Mouse (Mus musculus): ENCODE measurements around the gene Bphl. TPM values are rescaled to one million over a fixed set of nuclear protein-coding genes. Genes with fewer than 3 reads are reported as not detected.

Gene Bphl
- polyA plus RNA-seq (2017; shearing (Covaris generic)) = 12.4 TPM

GRCm38 (mm10) chr13:34037172-34038055 lies at the start of gene Bphl:
Bphl (plus strand) TSS chr13:34037597.

GRCm38 (mm10) chr13:34002058-34003006 lies 35.1 kb upstream of the Bphl start, which contains the start of the genes Ripk1 and Serpinb6a:
Ripk1 (plus strand) TSS chr13:34002363.
Serpinb6a (minus strand) TSS chr13:34002794.

DNA sequence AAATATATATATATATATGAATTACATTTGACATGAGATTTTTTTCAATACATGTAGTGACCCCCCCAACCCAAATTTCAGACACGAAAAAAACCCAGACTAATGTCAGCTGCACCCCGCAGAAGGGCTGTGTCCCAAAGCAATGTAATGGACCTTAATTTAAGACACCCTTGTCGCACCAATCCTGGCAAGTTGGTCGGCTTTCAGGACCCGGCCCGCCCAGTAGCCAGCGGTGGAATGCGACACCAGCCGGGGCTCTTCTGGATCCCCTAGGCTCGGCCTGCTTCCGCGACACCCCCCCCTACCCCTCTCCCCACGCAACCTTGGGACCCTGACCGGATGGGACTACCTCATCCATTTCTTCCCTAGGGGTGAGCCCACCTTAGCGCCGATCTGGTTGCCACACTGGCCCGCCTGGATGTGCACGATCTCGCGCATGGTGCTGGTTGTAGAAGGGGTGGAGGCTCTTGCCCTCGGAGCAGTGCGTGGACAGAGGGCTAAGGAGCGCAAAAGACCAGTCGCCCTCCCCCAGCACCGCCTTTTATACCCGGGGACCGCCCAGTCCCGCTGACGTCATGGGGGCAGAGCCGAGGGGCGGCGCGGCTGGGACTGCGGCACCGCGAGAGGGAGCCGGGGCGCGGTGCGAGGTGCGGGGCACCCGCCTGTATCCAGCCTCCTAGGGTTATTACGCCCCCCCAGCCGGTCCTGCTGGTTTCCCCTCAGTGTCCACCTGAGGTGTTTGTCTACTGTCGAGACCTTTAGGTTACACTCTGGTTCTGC lies 40.3 kb downstream of the Bphl start, which contains the start of gene Tubb2a:
Gene Tubb2a (minus strand): TSS at position 516 of the 780 bp plus-strand sequence.

Other genes with a start within 250 kb of the Bphl start
- not detected for gene Serpinb6e, start 194.2 kb upstream of the Bphl start, polyA plus RNA-seq (2017; shearing (Covaris generic))
- not detected for gene Serpinb6c, start 131.9 kb upstream of the Bphl start, polyA plus RNA-seq (2017; shearing (Covaris generic))
- gene Nqo2, start 72.9 kb upstream of the Bphl start, polyA plus RNA-seq (2017; shearing (Covaris generic)) = 15.3 TPM
- gene Ripk1, start 35.2 kb upstream of the Bphl start, polyA plus RNA-seq (2017; shearing (Covaris generic)) = 79.3 TPM
- 28.8 TPM for gene Serpinb6a, start 34.8 kb upstream of the Bphl start, polyA plus RNA-seq (2017; shearing (Covaris generic))
- 28.9 TPM for gene Tubb2a, start 40.4 kb downstream of the Bphl start, polyA plus RNA-seq (2017; shearing (Covaris generic))
- 0.28 TPM for gene Tubb2b, start 92.9 kb downstream of the Bphl start, polyA plus RNA-seq (2017; shearing (Covaris generic))
- 44.1 TPM for gene Psmg4, start 125.4 kb downstream of the Bphl start, polyA plus RNA-seq (2017; shearing (Covaris generic))